Mouse (Mus musculus) ovary, postnatal 14 days (tissue): ENCODE measurements around the gene Dbf4.

ENCODE experiments used
- DNase-seq: peaks from one replicate; pipeline ENCODE4 v3.0.0; 2022; ENCODE audit warnings: low spot score

Gene Dbf4

DNA sequence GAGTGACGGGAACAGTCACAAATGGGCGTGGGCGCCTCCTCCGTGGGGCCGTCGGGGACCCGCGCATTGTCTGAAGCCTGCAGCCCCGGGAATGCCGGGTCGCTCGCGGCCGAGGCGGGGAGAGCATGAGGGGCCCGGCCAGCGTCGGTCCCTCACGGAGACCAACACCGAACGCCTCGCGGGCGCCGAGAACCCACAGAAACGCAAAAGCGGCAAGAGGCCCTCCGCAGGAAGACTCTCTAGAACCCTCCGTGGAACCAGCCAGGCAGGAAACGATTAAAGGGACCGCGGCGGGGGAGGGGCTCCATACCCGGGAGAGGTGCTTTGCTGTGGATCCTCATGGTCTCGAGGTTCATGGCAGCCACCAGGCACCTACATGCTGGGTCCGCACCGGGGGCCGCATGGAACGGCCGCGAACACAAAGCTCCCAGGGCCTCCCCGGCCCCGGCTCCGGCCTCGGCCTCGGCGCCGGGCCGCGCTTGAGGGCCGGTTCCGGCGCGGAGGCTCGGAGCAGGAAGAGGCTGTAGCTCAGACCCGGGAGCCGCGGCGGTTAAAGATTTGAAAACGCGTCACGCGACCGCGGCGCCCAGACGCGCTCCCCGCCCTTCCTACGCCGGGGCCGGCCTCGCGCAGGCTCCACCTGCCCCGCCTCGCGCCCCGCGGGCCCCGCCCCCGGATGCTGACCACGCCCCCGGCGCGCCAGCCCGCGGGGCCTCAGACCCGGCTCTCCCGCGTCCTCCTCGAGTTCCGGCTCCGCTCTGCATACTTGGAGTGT, at the start of gene Dbf4, which contains the start of gene Slc25a40:
Dbf4 (minus strand) TSS at position 560 of the 775 bp plus-strand sequence.
Slc25a40 (plus strand) TSS at position 694 of the 775 bp plus-strand sequence.
- peak; percentile 93 for DNase-seq

DNA sequence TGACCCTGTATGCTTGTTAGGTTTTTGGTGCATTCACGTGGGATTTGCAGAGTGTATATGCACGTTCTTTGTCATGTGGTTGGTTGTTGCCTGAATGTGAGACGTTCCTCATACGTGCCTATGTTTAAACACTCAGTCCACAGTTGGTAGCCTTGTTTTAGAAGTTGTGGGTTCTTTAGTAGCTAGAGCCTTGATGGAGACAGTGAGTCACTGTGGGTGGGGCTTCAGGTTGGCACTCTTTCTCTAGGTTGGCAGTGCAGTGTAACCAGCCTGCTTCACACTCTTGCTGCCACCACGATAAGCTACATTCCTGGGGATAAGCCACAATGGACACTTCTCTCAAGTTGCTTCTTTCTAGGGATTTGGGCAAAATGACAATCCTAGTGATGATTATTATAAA, 34.0 kb upstream of the Dbf4 start:
- no peak for DNase-seq

DNA sequence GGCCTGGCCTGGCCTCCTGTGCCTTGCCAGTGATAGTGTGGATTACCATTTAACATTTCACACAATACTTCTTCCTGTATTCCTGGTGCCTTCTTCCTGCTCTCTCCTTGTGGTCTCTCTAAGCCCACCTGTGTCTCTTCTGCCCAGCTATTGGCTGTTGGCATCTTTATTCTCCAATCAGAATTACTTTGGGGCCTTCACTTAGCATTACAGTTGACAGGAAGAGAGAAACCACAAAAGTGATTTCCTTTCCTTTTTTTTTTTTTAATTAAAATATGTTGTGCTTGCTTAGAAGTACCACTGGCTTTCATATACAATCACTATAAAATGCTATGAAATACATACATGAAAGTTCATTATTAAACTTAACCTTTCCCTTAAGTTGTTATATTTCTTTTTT, 33.0 kb upstream of the Dbf4 start:
- DNase-seq = no peak

DNA sequence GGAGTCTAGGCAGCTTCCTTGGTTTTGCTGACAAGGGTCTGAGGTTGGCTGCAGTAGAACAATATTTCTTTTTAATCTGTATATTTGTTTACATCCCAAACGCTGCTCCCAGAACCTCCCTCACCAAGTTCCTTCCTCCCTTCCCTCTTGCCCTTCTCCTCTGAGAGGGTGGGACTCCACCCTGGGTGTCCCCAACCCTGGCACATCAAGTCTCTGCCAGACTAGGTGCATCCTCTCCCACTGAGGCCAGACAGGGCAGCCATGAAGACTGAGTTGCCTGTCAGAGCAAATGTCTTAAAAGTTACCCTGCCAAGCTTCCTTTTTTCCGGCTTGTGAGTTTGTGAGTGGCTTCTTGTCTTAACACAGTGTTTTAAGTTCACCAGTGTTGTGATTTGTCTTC, 16.6 kb upstream of the Dbf4 start:
- DNase-seq = no peak

DNA sequence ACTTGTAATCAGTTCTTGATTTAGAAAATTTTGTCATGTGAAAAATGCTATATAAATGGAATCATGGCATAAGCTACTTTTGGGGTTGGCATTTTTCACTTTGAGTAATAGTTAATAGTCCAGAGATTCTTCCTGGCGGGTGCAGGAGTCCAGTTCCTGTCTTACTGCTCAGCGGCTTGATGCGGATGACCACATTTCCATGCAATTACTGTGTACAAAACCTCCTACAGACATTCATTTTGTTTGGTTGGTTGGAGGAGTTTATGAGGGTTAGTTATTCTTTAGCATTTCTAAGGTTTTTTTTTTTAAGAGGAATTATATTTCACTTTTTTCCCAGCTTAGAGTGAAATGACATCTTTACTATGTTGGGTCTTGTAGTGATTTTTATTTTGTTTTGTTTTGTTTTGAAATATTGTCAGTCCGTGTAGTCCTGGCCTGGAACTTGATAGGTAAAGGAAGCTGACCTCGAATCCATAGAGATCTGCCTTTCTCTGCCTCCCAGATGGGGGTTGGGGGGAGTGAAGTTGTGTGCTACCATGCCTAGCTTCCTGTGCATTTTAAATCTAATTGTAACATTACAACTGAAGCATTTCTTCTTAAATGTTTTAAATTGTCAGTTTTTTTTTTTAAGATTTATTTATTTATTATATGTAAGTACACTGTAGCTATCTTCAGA, 15.1 kb upstream of the Dbf4 start:
- no peak for DNase-seq

DNA sequence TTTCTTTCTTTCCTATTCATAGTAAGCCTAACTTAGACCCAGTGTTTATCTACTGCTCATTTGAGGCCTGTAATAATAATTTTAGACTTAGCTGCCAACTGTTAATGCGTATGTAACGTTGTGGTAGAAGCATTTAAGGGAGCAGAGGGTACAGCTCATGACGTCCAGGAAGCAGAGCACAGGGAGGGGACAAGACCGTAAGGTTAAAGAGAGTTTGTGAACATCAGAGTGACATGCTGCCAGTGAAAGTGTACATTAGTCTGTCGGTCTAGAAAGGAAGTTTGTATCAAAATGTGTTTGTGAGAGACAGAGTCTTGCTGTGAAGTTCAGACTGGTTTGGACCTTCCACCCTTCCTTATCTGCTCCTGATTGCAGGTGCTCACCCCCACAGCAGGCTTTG, 3.4 kb upstream of the Dbf4 start:
- DNase-seq = no peak

DNA sequence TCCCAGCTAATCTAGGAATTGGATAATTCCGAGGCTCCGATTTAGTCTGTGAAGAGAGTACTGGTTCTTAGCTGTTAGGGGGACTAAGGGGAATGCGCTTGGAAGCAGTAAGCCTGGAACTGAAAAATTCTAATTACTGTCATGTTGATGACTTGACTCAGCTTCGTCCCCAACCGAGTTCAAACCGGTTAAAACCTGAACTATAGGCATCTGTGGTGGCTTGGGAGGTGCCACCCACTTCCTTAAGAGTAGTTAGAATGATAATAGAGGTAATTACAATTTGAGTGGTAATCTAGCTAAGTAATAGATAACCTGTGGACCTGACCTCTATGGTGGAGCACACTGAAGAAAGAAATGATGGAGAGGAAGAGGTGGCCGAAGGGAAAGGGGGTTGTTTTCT, 1.6 kb upstream of the Dbf4 start:
- no peak for DNase-seq

DNA sequence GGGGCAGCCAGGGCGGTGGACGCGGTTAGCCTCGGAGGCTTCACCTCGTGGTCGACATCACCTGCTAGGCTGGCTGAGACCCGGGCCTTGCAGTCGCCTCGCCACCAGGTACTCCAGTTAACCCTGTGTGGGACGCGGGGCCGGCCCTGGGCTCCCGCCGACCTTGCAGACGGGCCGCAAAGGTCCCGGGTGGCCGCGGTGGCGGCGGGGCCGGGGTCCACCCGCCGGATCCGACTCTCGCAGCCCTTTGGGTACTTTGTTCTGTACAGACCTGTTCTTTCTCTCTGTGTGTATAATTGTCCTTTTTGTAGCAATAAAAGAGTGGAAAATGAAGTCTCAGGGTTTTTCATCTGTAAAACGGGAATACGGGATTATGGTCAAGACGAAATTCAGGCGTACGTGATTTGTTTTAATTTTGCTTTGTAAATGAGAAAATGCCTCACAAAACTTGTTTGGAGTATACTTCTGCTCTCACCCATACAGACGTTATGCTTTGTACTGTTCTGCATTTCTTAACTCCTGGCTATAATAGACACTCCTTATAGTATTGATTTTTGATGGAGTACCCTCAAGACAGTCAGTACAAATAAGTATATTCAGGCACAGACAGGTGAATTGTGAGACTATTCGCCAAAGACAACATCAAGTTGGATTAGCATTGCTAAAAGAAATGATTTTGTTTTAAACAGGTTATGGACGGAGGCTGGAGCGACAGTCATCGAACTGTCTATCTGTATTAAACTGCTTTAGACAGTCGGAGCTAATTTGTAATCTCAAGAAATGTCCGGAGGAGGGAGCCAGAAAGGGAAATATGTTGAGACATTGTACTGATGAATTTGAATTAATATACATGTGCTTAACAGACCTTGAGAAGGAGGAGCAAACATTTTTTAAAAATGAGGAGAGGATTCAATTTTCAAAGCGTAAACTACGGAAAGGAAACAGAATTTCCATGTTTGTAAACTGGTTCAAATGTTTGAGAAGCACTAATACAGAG, 714 bp upstream of the Dbf4 start:
- no peak for DNase-seq

DNA sequence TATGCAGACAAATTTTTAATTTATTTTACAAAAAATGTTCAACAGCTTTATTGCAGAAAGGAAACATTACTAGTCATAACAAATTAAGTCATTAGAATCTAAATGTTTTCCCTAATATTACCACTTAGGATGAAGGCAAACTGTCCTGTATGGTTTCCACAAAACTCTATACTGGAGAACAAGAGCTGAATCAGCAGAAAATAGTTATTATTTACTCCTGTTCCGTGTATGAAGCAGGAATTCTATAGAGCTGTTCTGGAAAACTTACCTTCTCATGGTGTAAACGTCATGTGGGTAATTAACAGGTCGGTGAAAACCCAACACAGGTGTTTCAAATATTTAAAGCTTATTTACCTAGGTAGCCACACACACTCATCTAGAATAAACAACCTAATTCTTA, 1.1 kb downstream of the Dbf4 start:
- DNase-seq = no peak

DNA sequence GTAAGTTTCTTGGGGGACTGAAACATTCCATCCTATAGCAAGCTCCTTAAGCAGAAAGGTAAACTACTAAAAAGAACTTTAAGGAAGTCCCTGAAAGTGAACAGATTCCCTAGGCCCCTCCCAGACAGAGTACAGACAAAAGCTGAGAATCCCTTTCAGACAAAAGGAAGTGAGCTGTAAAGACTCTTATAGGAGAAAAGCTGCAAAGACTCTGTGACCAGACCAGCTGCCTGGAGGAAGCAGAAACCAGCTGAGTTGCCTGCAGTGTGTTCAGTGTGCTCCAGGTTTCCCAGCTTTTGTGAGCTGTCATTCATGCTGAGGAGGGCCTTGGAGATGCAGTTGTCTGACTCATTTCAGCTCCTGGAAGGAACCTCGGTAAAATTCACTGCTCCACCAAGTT, 5.1 kb downstream of the Dbf4 start:
- no peak for DNase-seq

DNA sequence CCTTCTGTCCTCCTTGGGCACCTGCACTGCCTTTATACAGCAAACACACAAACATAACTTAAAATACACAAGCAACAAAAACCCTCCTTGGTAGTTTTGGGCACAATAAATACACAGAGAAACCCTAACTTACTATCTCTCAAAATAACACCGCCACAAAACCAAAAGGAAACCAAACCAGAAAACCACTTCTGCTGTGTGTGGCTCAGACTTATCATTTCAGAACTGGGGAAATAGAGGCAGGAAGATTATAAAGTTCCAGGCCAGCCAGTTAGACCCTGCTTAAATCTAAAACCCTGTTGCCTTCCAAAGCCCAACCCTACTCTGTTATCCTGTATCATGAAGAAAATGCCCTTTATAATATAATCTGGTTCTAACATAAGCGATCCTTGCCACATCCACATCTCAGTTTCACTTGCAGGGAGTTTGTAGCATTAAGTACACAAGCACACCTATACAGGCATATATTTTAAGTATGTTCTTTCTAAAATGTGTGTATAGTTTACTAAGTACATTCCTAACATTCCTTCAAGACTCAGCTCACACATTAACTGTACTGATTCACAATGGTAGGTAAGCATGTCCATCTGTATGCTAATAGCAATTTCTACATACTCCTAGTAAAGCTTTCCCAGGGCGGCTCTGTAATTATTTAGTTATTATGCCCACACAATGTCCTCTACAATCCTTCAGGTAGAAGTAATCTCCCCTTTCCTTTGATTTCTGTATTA, 5.7 kb downstream of the Dbf4 start:
- DNase-seq = no peak

DNA sequence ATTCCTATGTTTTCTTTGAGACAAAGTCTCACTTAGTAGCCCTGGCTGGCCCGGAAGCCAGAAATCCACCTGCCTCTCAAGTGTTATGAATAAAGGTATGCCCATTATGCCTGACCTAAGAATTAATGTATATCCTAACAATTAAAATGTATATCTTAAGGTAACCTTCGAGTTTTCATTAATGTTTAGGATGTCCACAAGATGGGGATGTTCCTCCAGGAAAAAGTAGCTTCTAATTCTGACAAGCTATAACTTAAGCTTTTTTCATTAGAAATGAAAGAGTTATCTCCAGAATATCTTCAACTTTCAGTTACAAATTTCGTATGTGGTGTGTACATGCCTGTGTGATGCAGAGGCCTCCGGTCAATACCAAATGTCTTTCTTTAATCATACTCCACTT, 13.8 kb downstream of the Dbf4 start:
- no peak for DNase-seq

DNA sequence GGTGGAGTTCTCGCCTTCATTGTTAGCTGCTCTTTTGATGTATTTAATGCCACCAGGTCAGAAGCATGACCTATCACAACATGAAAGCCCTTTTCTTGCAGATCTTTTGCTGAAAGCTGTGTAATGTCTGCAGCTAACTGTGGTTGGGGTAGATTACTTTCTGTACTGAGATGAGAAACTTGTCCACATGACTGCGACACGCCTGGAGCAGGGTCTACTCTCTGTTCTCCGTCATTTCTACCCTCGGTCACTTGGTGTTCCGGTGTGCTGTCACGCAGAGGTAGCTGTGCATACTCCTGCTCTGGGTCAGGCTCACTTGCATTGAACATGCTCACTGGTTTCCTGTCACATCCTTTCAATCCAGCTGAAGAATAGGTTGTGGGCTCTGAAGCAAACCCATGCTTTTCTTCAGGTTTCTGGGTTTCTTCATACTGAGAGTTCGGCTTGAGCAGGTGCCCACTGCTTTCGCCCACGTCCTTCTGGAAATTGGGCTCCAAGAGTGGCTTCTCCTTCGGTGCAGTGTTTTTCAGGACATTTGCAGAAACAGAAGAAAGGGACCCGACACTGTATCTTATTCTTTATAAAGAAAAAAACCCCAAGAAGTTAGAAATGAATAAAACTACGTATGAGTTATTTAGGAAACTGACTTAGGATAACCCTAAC, 24.8 kb downstream of the Dbf4 start:
- no peak for DNase-seq

DNA sequence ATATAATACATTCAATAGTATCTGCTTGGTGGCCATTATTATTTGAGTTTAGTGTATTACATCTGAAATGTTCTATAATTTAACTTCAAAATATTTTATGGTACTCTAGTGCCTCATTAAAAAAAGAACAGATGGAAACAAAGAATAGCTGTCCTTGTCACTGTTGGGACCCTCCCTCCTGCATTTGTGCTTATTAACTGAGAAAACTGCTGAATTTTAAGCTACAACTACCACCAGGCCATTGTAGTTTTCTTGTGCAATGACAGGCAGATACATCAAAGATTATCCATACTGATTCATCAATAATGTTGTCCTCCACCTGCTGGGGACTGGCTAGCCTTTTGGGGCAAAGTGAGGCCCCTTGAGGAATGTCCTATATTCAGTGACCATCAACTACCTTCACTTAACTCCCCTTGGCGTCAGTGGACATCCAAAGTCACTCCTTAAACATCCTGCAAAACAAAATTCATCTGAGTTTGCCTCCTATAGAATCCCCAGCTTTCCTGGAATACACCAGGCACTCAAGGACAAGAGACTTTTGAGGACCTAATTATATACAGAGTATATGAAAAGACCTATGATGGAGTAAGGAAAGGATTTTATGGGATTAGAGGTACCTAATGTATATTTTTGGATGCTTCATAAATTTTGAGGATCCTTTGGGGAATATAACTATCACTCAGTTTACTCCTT, 28.5 kb downstream of the Dbf4 start:
- no peak for DNase-seq

DNA sequence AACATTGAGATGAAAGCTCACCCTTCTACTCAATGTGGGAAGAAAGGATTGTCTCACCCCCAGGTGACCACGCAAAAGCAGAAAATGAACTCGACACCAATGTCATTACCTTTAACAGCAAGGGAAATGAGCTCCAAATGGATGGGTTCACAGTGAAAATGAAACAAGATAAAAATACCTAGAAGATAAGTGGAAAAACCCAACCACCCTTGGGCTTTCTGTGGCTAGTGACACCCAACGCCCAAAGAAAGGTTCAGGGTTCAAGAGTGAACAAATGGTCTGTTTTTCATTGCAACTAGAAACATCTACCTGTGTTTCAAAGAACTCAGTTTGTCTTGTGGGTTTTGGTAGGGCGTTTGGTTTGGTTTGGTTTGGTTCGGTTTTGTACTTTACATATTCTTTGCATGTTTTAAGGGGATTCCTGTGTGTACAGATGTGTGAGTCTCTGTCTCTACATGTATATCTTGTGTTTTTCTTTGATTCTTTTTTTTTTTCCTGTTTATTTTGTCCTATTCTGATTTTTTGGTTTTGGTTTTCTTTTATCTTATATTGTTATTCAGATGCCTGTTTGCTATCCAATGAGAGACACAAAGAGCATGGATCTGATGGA, 48.1 kb downstream of the Dbf4 start:
- no peak for DNase-seq

DNA sequence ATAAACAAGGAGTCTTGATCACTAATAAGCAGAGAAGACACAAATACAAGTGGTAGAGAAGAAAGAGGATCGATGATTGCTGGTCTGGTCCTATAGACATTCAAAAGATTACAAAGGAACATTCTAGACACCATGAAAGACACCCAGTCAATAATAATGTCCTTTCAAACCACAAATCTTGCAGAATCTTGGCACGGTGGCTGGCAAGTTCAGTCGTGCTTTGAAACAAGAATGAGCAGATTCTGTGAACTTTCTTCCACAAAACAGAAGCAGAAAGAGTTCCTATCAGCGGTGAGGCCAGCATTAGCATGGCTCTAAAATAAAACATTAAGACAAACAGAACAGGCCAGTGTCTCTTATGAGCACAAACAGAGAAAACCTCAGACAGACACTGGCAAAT, 49.1 kb downstream of the Dbf4 start:
- DNase-seq = no peak

DNA sequence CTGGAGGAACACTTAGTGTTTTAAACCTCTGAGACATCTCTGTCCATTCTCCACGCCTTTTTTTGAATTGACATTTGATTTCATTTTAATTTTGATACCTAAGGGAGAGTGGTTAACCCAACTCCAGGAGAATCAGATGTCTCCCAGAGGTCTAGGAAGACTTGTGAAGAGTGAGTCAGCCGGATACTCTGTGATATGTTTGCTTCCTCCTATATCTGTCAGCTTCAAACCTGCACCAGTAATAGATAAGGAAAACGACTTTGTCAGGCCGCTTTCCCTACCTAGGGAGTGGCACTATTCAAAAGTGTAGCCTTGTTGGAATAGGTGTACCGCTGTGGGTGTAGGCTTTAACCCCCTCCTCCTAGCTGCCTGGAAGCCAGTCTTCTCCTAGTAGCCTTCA, 53.7 kb downstream of the Dbf4 start:
- DNase-seq = no peak

DNA sequence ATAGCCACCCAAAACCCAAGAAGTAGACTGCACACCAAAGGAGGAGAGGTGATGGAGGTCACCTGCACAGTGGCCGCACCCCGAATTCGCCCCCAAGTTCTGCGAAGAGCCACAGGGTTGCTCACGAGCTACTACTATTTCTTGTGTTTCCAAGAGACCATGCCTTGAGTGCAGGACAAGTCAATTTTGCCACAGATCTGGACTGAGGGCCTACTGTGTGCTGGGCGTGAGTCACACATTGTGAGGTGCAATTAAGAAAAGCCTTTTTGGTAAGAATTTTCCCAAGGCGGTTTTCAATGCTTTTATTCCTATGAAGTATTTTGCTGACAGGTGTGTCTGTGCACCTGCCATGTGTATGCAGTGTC, 54.2 kb downstream of the Dbf4 start:
- DNase-seq = no peak

DNA sequence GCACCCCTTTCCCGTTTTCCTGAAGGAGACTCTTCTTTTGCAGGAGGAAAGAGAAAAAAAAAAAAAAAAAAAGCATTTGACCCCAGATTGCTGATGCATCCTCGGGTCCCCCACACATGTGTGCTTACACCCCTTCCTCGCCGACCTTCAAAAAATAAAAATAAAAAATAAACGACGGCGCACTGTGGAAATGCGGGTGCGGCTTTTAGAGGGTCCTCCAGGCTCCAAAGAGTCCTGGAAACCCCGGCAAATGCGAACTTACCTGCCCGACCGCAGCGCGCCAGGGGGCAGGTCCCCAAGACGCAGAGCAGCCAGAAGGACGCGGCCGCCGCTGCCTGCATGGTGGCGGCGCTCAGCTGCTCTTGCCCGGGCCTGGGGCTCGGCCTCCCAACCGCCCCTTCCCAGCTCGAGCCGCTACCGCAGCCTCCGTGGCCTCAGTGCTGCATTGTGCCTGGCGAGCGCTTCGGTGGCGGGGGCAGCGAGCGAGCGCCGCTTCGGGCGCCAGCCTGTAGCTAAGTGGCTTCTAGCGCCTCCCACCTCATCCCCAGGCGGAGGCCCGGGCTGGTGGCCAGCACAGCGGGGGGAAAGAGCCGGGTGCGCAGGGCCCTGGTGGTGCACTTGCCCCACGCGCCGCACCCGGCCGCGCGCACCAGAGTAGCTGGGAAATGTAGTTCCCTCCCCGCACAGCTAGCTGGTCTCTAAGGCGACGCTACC, 54.7 kb downstream of the Dbf4 start, which contains the start of gene Adam22:
Adam22 (minus strand) TSS at position 547 of the 714 bp plus-strand sequence.
- peak; percentile 75 for DNase-seq
